In genomic region chr13:57519790-57520189, GRCm38 (mm10) we compare ENCODE assay signal across 13 mouse cellular contexts.
"Had no signal": no experiment of that assay in that cellular context is flagged by ENCODE, and none has a peak within 500 bp of the region (broad histone marks: within the 10 kb centered on the region; RNA-seq: fewer than 3 reads in every experiment).

No protein-coding gene starts in this region.

- H3K4me1 ChIP-seq: kidney, embryonic 15.5 days; liver, embryonic 15.5 days; stomach, embryonic 15.5 days had no signal

- H3K9ac ChIP-seq: kidney, embryonic 15.5 days; liver, embryonic 15.5 days; stomach, embryonic 15.5 days had no signal

- DNase-seq: kidney, adult 2 months; kidney, postnatal 14 days; lung, adult 2 months; lung, postnatal 36 days; right cerebral cortex, postnatal 14 days; thymus, postnatal 36 days had no signal

- H3K27ac ChIP-seq: kidney, embryonic 15.5 days; limb, embryonic 10.5 days; liver, embryonic 15.5 days; stomach, embryonic 15.5 days had no signal

- ATAC-seq: intestine, embryonic 16.5 days; lung, postnatal 0 days had no signal

- H3K4me3 ChIP-seq: kidney, embryonic 15.5 days; limb, embryonic 10.5 days; liver, embryonic 15.5 days; stomach, embryonic 15.5 days had no signal

- H3K4me2 ChIP-seq: kidney, embryonic 15.5 days; liver, embryonic 11.5 days; liver, embryonic 15.5 days; stomach, embryonic 15.5 days had no signal

- H3K9me3 ChIP-seq: limb, embryonic 10.5 days; liver, embryonic 15.5 days; stomach, embryonic 15.5 days had no signal

- H3K36me3 ChIP-seq: kidney, embryonic 15.5 days; limb, embryonic 10.5 days; liver, embryonic 15.5 days; stomach, embryonic 15.5 days had no signal

- H3K27me3 ChIP-seq: kidney, embryonic 15.5 days; liver, embryonic 15.5 days; stomach, embryonic 15.5 days had no signal
